Mouse (Mus musculus): Measurements from ENCODE around the gene Ggta1. TPM values are rescaled to one million over a fixed set of nuclear protein-coding genes. Genes with fewer than 3 reads are reported as not detected.

Gene Ggta1
- total and polyA plus RNA-seq, 2 experiments from 2014 or later: 3.2 to 11.8 TPM

DNA sequence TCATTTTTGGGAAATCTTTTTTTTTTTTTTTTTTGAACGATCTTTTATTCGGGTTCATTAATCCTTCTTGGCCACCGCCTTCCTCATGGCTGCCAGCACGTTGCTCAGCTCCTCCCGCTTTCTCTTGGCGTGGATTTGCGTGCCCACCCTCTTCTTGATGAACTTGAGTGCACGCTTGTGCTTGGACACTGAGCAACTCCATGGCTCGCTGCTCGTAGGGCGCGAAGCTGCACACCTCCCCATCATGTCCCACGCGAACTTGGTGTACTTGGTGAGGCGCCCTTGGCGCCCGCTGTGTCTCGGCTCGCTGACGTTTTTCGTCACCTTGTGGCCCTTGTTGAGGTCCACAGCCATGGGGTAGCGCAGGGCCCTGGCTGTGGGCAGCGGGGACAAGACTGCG is 28.1 kb upstream of the Ggta1 start:
- Histone ChIP-seq H3K36me3 (ENCODE audit: insufficient read depth, low read length) (no peaks in the 10 kb centered on the region), H3K27me3 (ENCODE audit: insufficient read depth, low read length) (no peaks in the 10 kb centered on the region), H3K4me3 (ENCODE audit: low read length) (no peak overlapping the region), H3K4me2 (ENCODE audit: low read depth, low read length) (0 out of 2 replicates have a peak overlapping the region, but pooled peaks have one; percentile 22), H3K9ac (replicated peaks; ENCODE audit: low read length) (no peak overlapping the region), H3K9me3 (ENCODE audit: low read length) (no peaks in the 10 kb centered on the region), H3K4me1 (ENCODE audit: insufficient read depth, low read length) (no peaks in the 10 kb centered on the region), H3K27ac (no peak overlapping the region)
- no peak for TF ChIP-seq CTCF (IDR thresholded peaks at IDR 0.05; ENCODE audit: low read depth)
- ATAC-seq (no peak), DNase-seq (ENCODE audit: low spot score) (no peak)
- 82% methylated on average over 24 of the region's 24 CpGs for WGBS

DNA sequence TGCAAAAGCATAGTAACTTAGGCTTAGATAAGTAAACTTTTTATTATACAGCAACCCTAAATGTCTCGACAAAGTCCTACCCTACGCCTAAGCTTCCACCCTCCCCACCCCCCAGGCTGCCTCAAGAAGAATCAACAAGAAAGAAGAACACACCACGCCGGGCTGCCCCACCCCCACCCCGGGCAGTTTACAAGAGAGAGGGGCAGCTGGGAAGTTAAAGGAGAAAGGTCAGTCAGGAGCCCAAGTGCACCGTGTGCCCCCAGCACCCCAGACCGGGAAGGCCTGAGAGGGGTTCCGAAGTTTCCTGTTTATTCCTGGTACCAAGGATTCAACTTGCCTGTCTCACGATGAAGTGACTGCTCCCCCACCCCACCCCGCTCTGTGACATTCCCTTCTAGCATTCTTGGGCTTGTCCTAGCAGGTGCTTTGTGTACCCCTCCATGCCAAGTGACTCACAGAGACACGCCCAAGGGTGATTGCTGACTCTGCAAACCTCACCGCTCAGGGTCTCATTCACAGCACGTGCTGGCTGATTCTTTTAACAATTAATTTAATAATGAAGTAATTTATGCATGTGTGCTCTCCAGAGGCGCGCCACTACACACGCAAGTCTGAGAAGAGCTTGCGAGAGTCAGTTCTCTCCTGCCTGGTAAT is 27.6 kb upstream of the Ggta1 start:
- Histone ChIP-seq H3K4me1 (ENCODE audit: insufficient read depth, low read length) (no peaks in the 10 kb centered on the region), H3K9me3 (ENCODE audit: low read length) (no peaks in the 10 kb centered on the region), H3K4me2 (ENCODE audit: low read depth, low read length) (0 out of 2 replicates have a peak overlapping the region, but pooled peaks have one; percentile 22), H3K27ac (no peak overlapping the region), H3K36me3 (ENCODE audit: insufficient read depth, low read length) (no peaks in the 10 kb centered on the region), H3K27me3 (ENCODE audit: insufficient read depth, low read length) (no peaks in the 10 kb centered on the region), H3K4me3 (ENCODE audit: low read length) (no peak overlapping the region), H3K9ac (replicated peaks; ENCODE audit: low read length) (no peak overlapping the region)
- WGBS: 20% methylated on average over 17 of the region's 17 CpGs
- no peak for TF ChIP-seq CTCF (IDR thresholded peaks at IDR 0.05; ENCODE audit: low read depth)
- no peak for DNase-seq (ENCODE audit: low spot score)
- no peak for ATAC-seq

DNA sequence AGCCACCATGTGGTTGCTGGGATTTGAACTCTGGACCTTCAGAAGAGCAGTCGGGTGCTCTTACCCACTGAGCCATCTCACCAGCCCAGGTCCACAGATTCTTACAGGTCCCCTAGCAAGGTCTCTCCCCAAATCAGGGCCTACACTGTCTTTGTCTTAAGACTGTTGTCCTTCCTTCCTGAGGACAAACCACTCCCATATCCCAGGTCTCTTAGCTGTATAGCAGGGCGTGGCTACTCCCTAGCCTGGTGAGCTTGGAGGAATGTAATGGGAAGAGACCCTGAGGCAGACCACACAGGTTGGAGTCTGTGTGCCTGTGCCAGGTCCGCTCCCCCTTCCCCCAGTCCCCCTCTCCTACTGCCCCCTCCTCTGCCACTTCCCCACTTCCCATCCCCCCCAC is 24.7 kb upstream of the Ggta1 start:
- Histone ChIP-seq H3K27ac (no peak overlapping the region), H3K9me3 (ENCODE audit: low read length) (no peaks in the 10 kb centered on the region), H3K4me3 (ENCODE audit: low read length) (no peak overlapping the region), H3K36me3 (ENCODE audit: insufficient read depth, low read length) (no peaks in the 10 kb centered on the region), H3K9ac (replicated peaks; ENCODE audit: low read length) (no peak overlapping the region), H3K4me2 (ENCODE audit: low read depth, low read length) (no peak overlapping the region), H3K4me1 (ENCODE audit: insufficient read depth, low read length) (no peaks in the 10 kb centered on the region), H3K27me3 (ENCODE audit: insufficient read depth, low read length) (no peaks in the 10 kb centered on the region)
- ATAC-seq: no peak
- no peak for TF ChIP-seq CTCF (IDR thresholded peaks at IDR 0.05; ENCODE audit: low read depth)
- 76% methylated on average over 3 of the region's 3 CpGs for WGBS
- no peak for DNase-seq (ENCODE audit: low spot score)

DNA sequence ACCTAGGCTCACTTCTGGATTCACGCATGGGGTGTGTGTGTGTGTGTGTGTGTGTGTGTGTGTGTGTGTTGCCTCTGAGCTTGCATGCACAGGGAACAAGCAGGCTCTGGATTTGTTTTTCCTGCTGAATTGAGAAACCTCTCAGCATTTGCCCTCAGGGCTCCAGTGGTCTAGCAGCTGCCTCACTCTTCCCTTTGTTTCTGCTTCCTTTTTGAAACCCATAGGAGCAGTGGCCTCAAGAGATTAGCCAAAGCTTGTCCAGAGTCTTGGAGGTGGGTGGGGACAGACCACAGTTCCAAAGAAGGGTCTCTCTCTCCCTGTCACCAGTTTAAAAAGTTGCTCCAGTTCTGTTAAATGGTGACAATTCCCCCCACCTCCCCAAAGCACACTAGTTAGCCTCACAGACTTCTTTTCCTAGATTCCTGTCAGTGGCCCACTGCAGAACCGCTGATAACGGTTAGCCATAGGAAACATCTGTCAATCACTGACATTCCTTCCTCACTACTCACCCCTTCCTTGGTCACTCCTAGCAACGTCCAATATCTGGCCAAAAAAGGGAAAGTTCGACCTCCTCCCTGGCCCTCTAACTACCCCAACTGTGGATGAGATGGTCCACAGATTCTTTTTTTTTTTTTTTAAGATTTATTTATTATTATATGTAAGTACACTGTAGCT is 24.1 kb upstream of the Ggta1 start:
- H3K27ac ChIP-seq: no peak overlapping the region
- 40% methylated on average over 5 of the region's 5 CpGs for WGBS
- H3K4me3 ChIP-seq (ENCODE audit: low read length): no peak overlapping the region
- DNase-seq (ENCODE audit: low spot score): no peak
- no peaks in the 10 kb centered on the region for H3K36me3 ChIP-seq (ENCODE audit: insufficient read depth, low read length)
- no peak overlapping the region for H3K4me2 ChIP-seq (ENCODE audit: low read depth, low read length)
- H3K27me3 ChIP-seq (ENCODE audit: insufficient read depth, low read length): no peaks in the 10 kb centered on the region
- no peak for TF ChIP-seq CTCF (IDR thresholded peaks at IDR 0.05; ENCODE audit: low read depth)
- ATAC-seq: no peak
- no peaks in the 10 kb centered on the region for H3K9me3 ChIP-seq (ENCODE audit: low read length)
- H3K4me1 ChIP-seq (ENCODE audit: insufficient read depth, low read length): no peaks in the 10 kb centered on the region
- no peak overlapping the region for H3K9ac ChIP-seq (replicated peaks; ENCODE audit: low read length)

DNA sequence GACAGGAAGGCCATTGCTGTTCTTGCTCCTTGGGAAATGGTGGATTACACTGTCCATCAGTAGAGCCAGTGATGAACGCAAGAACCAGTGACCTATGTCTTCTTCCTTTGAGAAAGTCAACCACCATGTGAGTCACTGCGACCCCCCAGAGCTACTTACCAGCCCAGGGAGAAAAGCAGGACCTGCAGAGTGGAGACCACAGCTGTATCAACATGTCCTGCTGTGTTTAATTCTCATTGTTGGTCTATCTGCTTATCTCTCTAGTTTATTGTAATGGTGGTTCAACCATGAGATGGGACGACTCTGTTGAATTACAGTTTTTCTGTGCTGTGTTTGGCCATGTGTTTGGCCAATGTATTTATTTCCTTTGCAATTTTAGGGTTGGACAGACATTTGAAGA is 21.1 kb upstream of the Ggta1 start:
- WGBS: 89% methylated on average over 3 of the region's 3 CpGs
- Histone ChIP-seq H3K27me3 (ENCODE audit: insufficient read depth, low read length) (no peaks in the 10 kb centered on the region), H3K4me1 (ENCODE audit: insufficient read depth, low read length) (peaks cover 3% of the 10 kb centered on the region; the same call in 1 of the 2 replicates), H3K9me3 (ENCODE audit: low read length) (no peaks in the 10 kb centered on the region), H3K36me3 (ENCODE audit: insufficient read depth, low read length) (no peaks in the 10 kb centered on the region), H3K4me3 (ENCODE audit: low read length) (no peak overlapping the region), H3K27ac (no peak overlapping the region), H3K4me2 (ENCODE audit: low read depth, low read length) (no peak overlapping the region), H3K9ac (replicated peaks; ENCODE audit: low read length) (no peak overlapping the region)
- DNase-seq (ENCODE audit: low spot score) (no peak), ATAC-seq (no peak)
- no peak for TF ChIP-seq CTCF (IDR thresholded peaks at IDR 0.05; ENCODE audit: low read depth)

DNA sequence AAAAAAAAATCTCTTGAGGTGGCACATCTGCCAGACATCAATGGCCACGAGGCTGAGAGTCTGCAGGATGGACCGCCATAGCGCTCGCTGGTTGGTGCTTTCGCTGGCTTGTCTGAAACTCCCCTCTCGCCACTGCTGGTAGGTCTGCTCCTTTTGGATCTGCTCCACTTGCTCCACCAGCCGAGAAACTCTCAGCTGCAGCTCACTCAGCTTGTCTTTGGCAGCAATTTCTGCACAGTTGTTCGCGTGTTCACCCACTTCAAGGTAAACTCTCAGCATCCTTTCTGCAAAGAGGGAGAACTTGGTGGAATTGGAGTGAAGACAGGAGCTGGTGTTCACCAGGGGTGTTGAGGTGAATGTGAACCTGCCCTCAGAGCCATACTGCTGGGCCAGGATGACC is 20.4 kb upstream of the Ggta1 start:
- TF ChIP-seq CTCF (IDR thresholded peaks at IDR 0.05; ENCODE audit: low read depth): no peak
- 78% methylated on average over 9 of the region's 9 CpGs for WGBS
- no peak overlapping the region for H3K4me3 ChIP-seq (ENCODE audit: low read length)
- H3K4me1 ChIP-seq (ENCODE audit: insufficient read depth, low read length): peaks cover 3% of the 10 kb centered on the region; the same call in 1 of the 2 replicates
- H3K9ac ChIP-seq (replicated peaks; ENCODE audit: low read length): no peak overlapping the region
- no peaks in the 10 kb centered on the region for H3K36me3 ChIP-seq (ENCODE audit: insufficient read depth, low read length)
- no peak overlapping the region for H3K27ac ChIP-seq
- no peaks in the 10 kb centered on the region for H3K9me3 ChIP-seq (ENCODE audit: low read length)
- DNase-seq (ENCODE audit: low spot score) (no peak), ATAC-seq (no peak)
- H3K27me3 ChIP-seq (ENCODE audit: insufficient read depth, low read length): no peaks in the 10 kb centered on the region
- H3K4me2 ChIP-seq (ENCODE audit: low read depth, low read length): no peak overlapping the region
